Mouse (Mus musculus) spleen, adult 2 months (tissue): Measurements from ENCODE around the gene Wnk2. TPM values are rescaled to one million over a fixed set of nuclear protein-coding genes. Genes with fewer than 3 reads are reported as not detected.

ENCODE experiments used
- DNase-seq, 2 experiments: peaks; one replicate each; pipeline versions ENCODE4 v3.0.0 to v3.0.0-alpha.2; 2012 to 2021; ENCODE audit warnings: low spot score in 2 of 2, low read depth in 1 of 2
- H3K27ac ChIP-seq: fragments of 200-500 bp; 2 replicates; pipeline ENCODE4 v1.5.1; 2012; ENCODE audit warnings: low read length, inconsistent platforms; ENCODE audit not compliant: insufficient read depth
- H3K27me3 ChIP-seq: fragments of 200-500 bp; 2 replicates; pipeline ENCODE4 v1.6.1; 2012; ENCODE audit warnings: mild to moderate bottlenecking, moderate library complexity, low read length, inconsistent platforms; ENCODE audit not compliant: control insufficient read depth, insufficient read depth
- H3K36me3 ChIP-seq: fragments of 200-500 bp; 2 replicates; pipeline ENCODE4 v1.6.1; 2012; ENCODE audit warnings: mild to moderate bottlenecking, low read length, inconsistent platforms; ENCODE audit not compliant: control insufficient read depth, insufficient read depth
- H3K4me1 ChIP-seq: fragments of 200-500 bp; 2 replicates; pipeline ENCODE4 v1.6.1; 2011; ENCODE audit warnings: inconsistent platforms; ENCODE audit not compliant: control insufficient read depth, insufficient read depth, insufficient read length
- H3K4me3 ChIP-seq: fragments of 200-500 bp; 2 replicates; pipeline ENCODE4 v1.5.1; 2011; ENCODE audit warnings: mild to moderate bottlenecking, inconsistent platforms; ENCODE audit not compliant: insufficient read depth, insufficient read length; ENCODE audit errors: extremely low read depth
- CTCF ChIP-seq: fragments of 200-500 bp; IDR thresholded peaks from 2 replicates; pipeline ENCODE4 v1.5.1; 2011; ENCODE audit warnings: mild to moderate bottlenecking, inconsistent platforms; ENCODE audit not compliant: insufficient read depth, insufficient read length, insufficient replicate concordance; ENCODE audit errors: extremely low read depth
- POLR2A ChIP-seq: fragments of 200-500 bp; IDR thresholded peaks from 2 replicates; pipeline ENCODE4 v1.6.1; 2011; ENCODE audit warnings: low read depth, low read length, inconsistent platforms
- WGBS: fragments of 180-500 bp; shearing (Covaris S2); methylation state at CpG from one replicate; pipeline ENCODE4 v1.1.7; 2018; 5-methylcytosine and 5-hydroxymethylcytosine counted together
- polyA plus RNA-seq: library from polyadenylated mRNA; depleted of rRNA; stranded (reverse); fragments of >200 nt; gene quantifications from 2 replicates; pipeline ENCODE4 v1.2.3, GENCODE M21; 2012

The Wnk2 gene
- polyA plus RNA-seq, 1 experiment: 0.62 TPM

DNA sequence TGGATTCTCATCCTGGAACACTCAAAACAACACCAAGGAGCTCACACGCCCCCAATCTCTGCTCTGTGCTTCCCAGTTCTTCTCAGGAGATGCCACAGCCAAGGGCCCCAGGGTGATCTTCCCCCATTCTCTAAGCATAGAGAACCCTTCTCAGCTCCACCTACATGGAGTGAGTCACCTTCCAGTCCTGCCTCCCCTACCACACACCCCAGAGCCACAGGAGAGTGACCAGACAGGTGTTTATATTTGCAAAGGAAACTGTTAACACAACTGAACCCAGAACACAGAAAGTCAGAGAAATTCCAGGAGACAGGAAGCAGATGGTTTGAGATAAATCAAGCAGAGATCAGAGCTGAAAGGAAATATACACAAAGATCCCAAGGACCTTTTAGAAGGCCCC is 43.9 kb downstream of the Wnk2 start:
- TF ChIP-seq CTCF: no peak
- 91% methylated on average over 1 of the region's 1 CpGs for WGBS
- Histone ChIP-seq H3K4me1 (no peaks in the 10 kb centered on the region), H3K36me3 (no peaks in the 10 kb centered on the region), H3K4me3 (no peak overlapping the region), H3K27ac (no peak overlapping the region), H3K27me3 (no peaks in the 10 kb centered on the region)
- no peak for DNase-seq

- no peaks in the 10 kb centered on the region for H3K36me3 ChIP-seq
- 78% methylated on average over 7 of the region's 7 CpGs for WGBS
- TF ChIP-seq CTCF (no peak), POLR2A (no peak)
- no peak for DNase-seq
- H3K27ac ChIP-seq: no peak overlapping the region
- H3K4me3 ChIP-seq: no peak overlapping the region
- no peaks in the 10 kb centered on the region for H3K4me1 ChIP-seq
- no peaks in the 10 kb centered on the region for H3K27me3 ChIP-seq
These were observed 44.6 kb downstream of the Wnk2 start for GRCm38 (mm10) chr13:49103235-49103634.

GRCm38 (mm10) chr13:49100417-49100816 is 47.4 kb downstream of the Wnk2 start:
- no peaks in the 10 kb centered on the region for H3K27me3 ChIP-seq
- no peak overlapping the region for H3K4me3 ChIP-seq
- no peak for TF ChIP-seq CTCF
- no peak for TF ChIP-seq POLR2A
- H3K36me3 ChIP-seq: no peaks in the 10 kb centered on the region
- H3K4me1 ChIP-seq: no peaks in the 10 kb centered on the region
- DNase-seq: no peak
- H3K27ac ChIP-seq: no peak overlapping the region
- 16% methylated on average over 1 of the region's 1 CpGs for WGBS

GRCm38 (mm10) chr13:49096826-49097225 is 51.0 kb downstream of the Wnk2 start:
- WGBS: 75% methylated on average over 4 of the region's 4 CpGs
- Histone ChIP-seq H3K4me3 (no peak overlapping the region), H3K27me3 (no peaks in the 10 kb centered on the region), H3K36me3 (no peaks in the 10 kb centered on the region), H3K27ac (no peak overlapping the region), H3K4me1 (no peaks in the 10 kb centered on the region)
- TF ChIP-seq CTCF: no peak
- TF ChIP-seq POLR2A: no peak
- DNase-seq: no peak

- DNase-seq: no peak
- 37% methylated on average over 6 of the region's 6 CpGs for WGBS
- no peak overlapping the region for H3K4me3 ChIP-seq
- H3K4me1 ChIP-seq: no peaks in the 10 kb centered on the region
- no peak for TF ChIP-seq CTCF
- TF ChIP-seq POLR2A: no peak
- H3K27ac ChIP-seq: no peak overlapping the region
- H3K36me3 ChIP-seq: no peaks in the 10 kb centered on the region
- no peaks in the 10 kb centered on the region for H3K27me3 ChIP-seq
These were observed 53.1 kb downstream of the Wnk2 start for GRCm38 (mm10) chr13:49094667-49095066.

GRCm38 (mm10) chr13:49093471-49093891 is 54.3 kb downstream of the Wnk2 start:
- Histone ChIP-seq H3K36me3 (no peaks in the 10 kb centered on the region), H3K4me1 (no peaks in the 10 kb centered on the region), H3K4me3 (no peak overlapping the region), H3K27ac (no peak overlapping the region), H3K27me3 (no peaks in the 10 kb centered on the region)
- no peak for DNase-seq
- TF ChIP-seq POLR2A: no peak
- no peak for TF ChIP-seq CTCF
- 55% methylated on average over 9 of the region's 9 CpGs for WGBS

- TF ChIP-seq POLR2A: no peak
- no peak for TF ChIP-seq CTCF
- Histone ChIP-seq H3K27me3 (no peaks in the 10 kb centered on the region), H3K27ac (no peak overlapping the region), H3K4me3 (no peak overlapping the region), H3K36me3 (no peaks in the 10 kb centered on the region), H3K4me1 (no peaks in the 10 kb centered on the region)
- 52% methylated on average over 9 of the region's 9 CpGs for WGBS
- DNase-seq: no peak
These were observed 55.2 kb downstream of the Wnk2 start for GRCm38 (mm10) chr13:49092596-49092995.
